Mouse (Mus musculus): Measurements from ENCODE around the gene Cdk9.

GRCm38 (mm10) chr2:32761361-32761760, 48.5 kb upstream of the Cdk9 start:
- TF ChIP-seq CTCF (IDR thresholded peaks at IDR 0.05; ENCODE audit: low read depth, low read length), result no peak
- TF ChIP-seq POLR2A (IDR thresholded peaks at IDR 0.05; ENCODE audit: insufficient read depth, low read length), result no peak
- TF ChIP-seq EP300 (IDR thresholded peaks at IDR 0.05; ENCODE audit: insufficient read depth, low read depth, low read length), result no peak

Measured in ES-Bruce4 (cell line).